In genomic region chr2:48815039-48815590, GRCm38 (mm10) we compare ENCODE assay signal across 8 mouse cellular contexts. TPM values are rescaled to one million over a fixed set of nuclear protein-coding genes. Genes with fewer than 3 reads are reported as not detected.
DNase-seq lines count a peak whose midpoint lies in the region; ATAC-seq and TF ChIP-seq lines count a peak whose summit lies in the region.

No protein-coding gene starts in this region.

- peak overlapping the region; percentile 74 for H3K4me2 ChIP-seq in limb, embryonic 13.5 days (replicated peaks)
- H3K4me2 ChIP-seq in stomach, embryonic 15.5 days, result peak overlapping the region; percentile 58

- 1% methylated on average over 15 of the region's 15 CpGs for WGBS in cerebellum, adult 2 months
- WGBS in limb, embryonic 13.5 days, result 4% methylated on average over 15 of the region's 15 CpGs
- WGBS in stomach, embryonic 15.5 days, result 2% methylated on average over 15 of the region's 15 CpGs

- H3K9ac ChIP-seq in limb, embryonic 13.5 days, result peak overlapping the region; percentile 96
- H3K9ac ChIP-seq in stomach, embryonic 15.5 days, result no peak overlapping the region

- peaks cover 2% of the 10 kb centered on the region; the same call in 1 of the 2 replicates for H3K4me1 ChIP-seq in cerebellum, adult 2 months (ENCODE audit: control insufficient read depth, insufficient read depth, low read length)
- peaks cover 24% of the 10 kb centered on the region for H3K4me1 ChIP-seq in limb, embryonic 13.5 days
- H3K4me1 ChIP-seq in stomach, embryonic 15.5 days, result no peaks in the 10 kb centered on the region

- H3K27me3 ChIP-seq in cerebellum, adult 2 months (ENCODE audit: control insufficient read depth, insufficient read depth, low read length), result no peaks in the 10 kb centered on the region
- no peaks in the 10 kb centered on the region for H3K27me3 ChIP-seq in limb, embryonic 13.5 days
- H3K27me3 ChIP-seq in stomach, embryonic 15.5 days (replicated peaks), result no peaks in the 10 kb centered on the region

- no peak overlapping the region for H3K27ac ChIP-seq in cerebellum, adult 2 months (ENCODE audit: insufficient read depth, low read length)
- peak overlapping the region; percentile 95; the same call in 1 of the 2 replicates for H3K27ac ChIP-seq in limb, embryonic 13.5 days
- peak overlapping the region; percentile 96 for H3K27ac ChIP-seq in stomach, embryonic 15.5 days

- H3K9me3 ChIP-seq in limb, embryonic 13.5 days, result no peaks in the 10 kb centered on the region
- H3K9me3 ChIP-seq in stomach, embryonic 15.5 days, result no peaks in the 10 kb centered on the region

- no peak for TF ChIP-seq CTCF in cerebellum, adult 2 months (IDR thresholded peaks at IDR 0.05; ENCODE audit: borderline replicate concordance, insufficient read depth, low read depth, low read length)

- no peak for TF ChIP-seq POLR2A in cerebellum, adult 2 months (IDR thresholded peaks at IDR 0.05; ENCODE audit: borderline replicate concordance, insufficient read depth, low read length)

- peak overlapping the region; percentile 100 for H3K4me3 ChIP-seq in cerebellum, adult 2 months (replicated peaks; ENCODE audit: insufficient read depth, low read depth, low read length)
- H3K4me3 ChIP-seq in limb, embryonic 13.5 days, result peak overlapping the region; percentile 87
- peak overlapping the region; percentile 77 for H3K4me3 ChIP-seq in stomach, embryonic 15.5 days (replicated peaks)

- no peak for ATAC-seq in limb, embryonic 13.5 days (ENCODE audit: low FRiP score, low read depth)
- no peak for ATAC-seq in stomach, embryonic 15.5 days (ENCODE audit: insufficient read depth, low FRiP score, low read depth)

- no peaks in the 10 kb centered on the region for H3K36me3 ChIP-seq in limb, embryonic 13.5 days
- no peaks in the 10 kb centered on the region for H3K36me3 ChIP-seq in stomach, embryonic 15.5 days

- DNase-seq in cerebellum, adult 2 months, result no peak
- no peak for DNase-seq in cerebellum, adult 8-10 months
- peak; percentile 18 to 35 for DNase-seq in right cerebral cortex, adult 2 months (ENCODE audit: low spot score in 2 of 2)
- no peak for DNase-seq in right cerebral cortex, postnatal 10 days (ENCODE audit: low spot score in 2 of 2)
- no peak for DNase-seq in thymus, postnatal 0 days (ENCODE audit: low spot score)
- DNase-seq in retina, postnatal 1 day, result no peak

RNA-seq across cellular contexts. Expression of gene Acvr2a, which starts 1.2 kb away (rescaled TPM):
- 10.2 and 11.4 TPM in 2 replicates for polyA plus RNA-seq in cerebellum, adult 2 months (2012; rRNA removed)
- polyA plus RNA-seq in limb, embryonic 13.5 days (2015; fragmentation: Nextera tagmentation; extraction: Ambion mirVana), result 20.3 and 21.1 TPM in 2 replicates
- polyA plus RNA-seq in stomach, embryonic 15.5 days (2015; fragmentation: Nextera tagmentation; extraction: Ambion mirVana), result 13.5 and 15.6 TPM in 2 replicates
- 1.8 and 2.5 TPM in 2 replicates for polyA plus RNA-seq in thymus, postnatal 0 days (2015; fragmentation: Nextera tagmentation; extraction: Ambion mirVana)

Comparison
In these comparisons a context has a peak if more than half of its experiments do, and no peak if none do; other contexts are left out.
1. DNase-seq: peak in right cerebral cortex, adult 2 months (2 of 2); none in cerebellum, adult 2 months (0 of 2), cerebellum, adult 8-10 months (single experiment), right cerebral cortex, postnatal 10 days (0 of 2), thymus, postnatal 0 days (single experiment) and retina, postnatal 1 day (single experiment).
2. Peak in every context shown above with its lines, with median percentiles within 50 percentile points of each other: H3K4me3 ChIP-seq.